Mouse (Mus musculus) forebrain, embryonic 12.5 days (tissue): ENCODE results near the gene Ppm1m. TPM values are rescaled to one million over a fixed set of nuclear protein-coding genes. Genes with fewer than 3 reads are reported as not detected.

ENCODE experiments used
- ATAC-seq: fragments of 200-750 bp; cut with Nextera tagmentation; 2 replicates; pipeline ENCODE4 v1.8.0; 2017; ENCODE audit warnings: moderate TSS enrichment; ENCODE audit not compliant: low FRiP score
- H3K27ac ChIP-seq: fragments of 300-500 bp; sonication (generic); 2 replicates; pipeline ENCODE4 v1.5.1; 2016; ENCODE audit warnings: mild to moderate bottlenecking
- H3K27me3 ChIP-seq: fragments of 300-500 bp; sonication (generic); 2 replicates; pipeline ENCODE4 v1.6.1; 2016; ENCODE audit warnings: mild to moderate bottlenecking
- H3K36me3 ChIP-seq: fragments of 300-500 bp; sonication (generic); replicated peaks from 2 replicates; pipeline ENCODE4 v1.6.1; 2016; ENCODE audit warnings: mild to moderate bottlenecking
- H3K4me1 ChIP-seq: fragments of 300-500 bp; sonication (generic); 2 replicates; pipeline ENCODE4 v1.6.1; 2016
- H3K4me2 ChIP-seq: fragments of 300-500 bp; sonication (generic); 2 replicates; pipeline ENCODE4 v1.6.1; 2016; ENCODE audit warnings: mild to moderate bottlenecking, moderate library complexity
- H3K4me3 ChIP-seq: fragments of 300-500 bp; sonication (generic); replicated peaks from 2 replicates; pipeline ENCODE4 v1.5.1; 2016; ENCODE audit warnings: mild to moderate bottlenecking
- H3K9ac ChIP-seq: fragments of 300-500 bp; sonication (generic); 2 replicates; pipeline ENCODE4 v1.6.1; 2016; ENCODE audit warnings: mild to moderate bottlenecking
- H3K9me3 ChIP-seq: fragments of 300-500 bp; sonication (generic); 2 replicates; pipeline ENCODE4 v1.6.1; 2016
- WGBS: fragments of 180-500 bp; shearing (Covaris S2); methylation state at CpG from one replicate; pipeline ENCODE4 v1.1.7; 2016; 5-methylcytosine and 5-hydroxymethylcytosine counted together
- polyA plus RNA-seq: library from polyadenylated mRNA; unstranded; fragments of >200 nt; fragmentation: Nextera tagmentation; extraction: Ambion mirVana; gene quantifications from 2 replicates; pipeline ENCODE4 v1.2.1, GENCODE M21; 2016

The Ppm1m gene
- polyA plus RNA-seq, 1 experiment from 2014 or later, result 33.3 TPM

DNA sequence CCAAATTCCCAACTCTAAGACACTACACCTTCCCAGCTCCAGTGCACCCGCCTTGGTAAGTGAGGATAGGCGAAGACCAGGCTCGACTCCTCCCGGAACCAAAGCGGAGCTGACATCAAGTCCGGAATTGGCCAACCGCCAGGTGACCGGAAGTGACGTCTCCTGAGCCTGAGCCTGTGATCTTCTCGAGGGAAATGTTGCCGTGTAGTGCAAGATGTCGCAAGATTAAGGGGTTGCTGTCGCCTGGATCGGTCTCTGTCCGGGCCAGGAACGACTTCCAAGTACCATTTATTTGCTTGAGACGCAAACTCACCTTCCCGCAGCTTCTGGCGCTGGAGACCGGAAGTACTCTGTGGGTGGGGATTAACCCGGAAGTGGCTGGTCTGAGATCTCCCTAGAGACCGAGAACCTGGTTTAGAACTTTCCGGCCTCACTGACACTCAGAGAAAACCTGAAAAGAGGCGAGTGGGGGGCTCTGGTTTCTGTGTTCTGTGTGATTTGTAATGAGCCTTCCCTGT lies 39.7 kb downstream of the Ppm1m start:
- Histone ChIP-seq H3K4me2 (peak overlapping the region; percentile 57), H3K27ac (peak overlapping the region; percentile 94), H3K36me3 (no peaks in the 10 kb centered on the region), H3K4me3 (peak overlapping the region; percentile 52), H3K4me1 (peaks cover 31% of the 10 kb centered on the region), H3K9me3 (no peaks in the 10 kb centered on the region), H3K9ac (peak overlapping the region; percentile 53), H3K27me3 (peaks cover 12% of the 10 kb centered on the region)
- WGBS, result 5% methylated on average over 24 of the region's 24 CpGs
- ATAC-seq, result peak; percentile 72

DNA sequence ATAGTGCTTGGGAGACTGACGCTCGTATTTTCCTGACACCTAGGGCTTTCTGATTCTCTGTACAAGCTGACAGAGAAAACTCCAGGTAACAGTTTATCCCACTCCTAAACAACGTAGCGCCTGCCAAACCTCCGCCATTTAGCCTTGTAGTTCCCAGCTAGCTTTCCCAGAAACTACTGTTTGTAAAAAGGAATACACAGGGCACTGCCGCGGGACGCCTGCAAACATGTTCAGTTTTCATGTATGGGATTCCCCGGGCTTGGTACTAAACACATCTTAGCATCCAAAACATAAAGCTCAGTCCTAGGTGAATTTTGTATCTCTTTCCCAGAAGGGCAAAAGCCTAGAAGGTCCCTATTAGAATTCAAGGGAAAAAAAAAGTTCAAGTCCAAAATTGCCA lies 40.3 kb downstream of the Ppm1m start:
- ATAC-seq, result no peak
- H3K9ac ChIP-seq, result no peak overlapping the region
- WGBS, result 84% methylated on average over 9 of the region's 9 CpGs
- H3K27me3 ChIP-seq, result peaks cover 12% of the 10 kb centered on the region
- H3K9me3 ChIP-seq, result no peaks in the 10 kb centered on the region
- peaks cover 34% of the 10 kb centered on the region for H3K4me1 ChIP-seq
- H3K36me3 ChIP-seq, result 0 out of 2 replicates have a peak, but pooled peaks cover under 1% of the 10 kb centered on the region
- H3K4me2 ChIP-seq, result peak overlapping the region; percentile 57
- no peak overlapping the region for H3K4me3 ChIP-seq
- no peak overlapping the region for H3K27ac ChIP-seq

DNA sequence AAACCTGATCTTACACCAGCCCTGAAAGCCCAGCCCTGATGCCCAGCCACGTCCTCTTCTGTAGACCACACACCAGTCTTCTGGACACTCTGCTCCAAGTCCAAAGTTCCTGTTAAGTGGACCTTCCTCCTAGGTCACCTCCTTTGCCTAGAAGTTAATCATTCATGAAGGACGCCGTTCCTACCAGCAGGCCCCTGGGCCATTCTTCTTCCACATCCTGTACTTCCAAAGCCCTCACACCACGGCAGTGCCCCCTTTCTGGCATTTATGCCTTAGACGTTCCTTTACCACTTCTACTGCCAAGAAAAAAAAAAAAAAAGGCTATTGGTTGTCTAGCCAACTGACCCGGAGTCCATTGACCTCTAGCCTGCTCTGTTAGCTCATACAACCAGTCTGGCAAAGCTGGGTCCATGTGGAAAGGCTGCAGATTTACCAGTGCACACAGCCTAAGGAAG lies 41.5 kb downstream of the Ppm1m start, which contains the start of gene Glyctk:
TSS of gene Glyctk (minus strand) at position 102 of the 455 bp plus-strand sequence.
- H3K4me2 ChIP-seq, result no peak within 1 kb of the TSS
- peaks cover 12% of the 10 kb centered on the region for H3K27me3 ChIP-seq
- no peaks in the 10 kb centered on the region for H3K9me3 ChIP-seq
- H3K4me3 ChIP-seq, result no peak within 1 kb of the TSS
- ATAC-seq, result no peak
- 0 out of 2 replicates have a peak within 1 kb of the TSS, but pooled peaks have one; percentile 5 for H3K27ac ChIP-seq
- peaks cover 11% of the 10 kb centered on the region; the same call in 1 of the 2 replicates for H3K36me3 ChIP-seq
- peaks cover 37% of the 10 kb centered on the region for H3K4me1 ChIP-seq
- H3K9ac ChIP-seq, result peak within 1 kb of the TSS; percentile 13; the same call in 1 of the 2 replicates
- WGBS, result 85% methylated on average over 6 of the region's 6 CpGs

DNA sequence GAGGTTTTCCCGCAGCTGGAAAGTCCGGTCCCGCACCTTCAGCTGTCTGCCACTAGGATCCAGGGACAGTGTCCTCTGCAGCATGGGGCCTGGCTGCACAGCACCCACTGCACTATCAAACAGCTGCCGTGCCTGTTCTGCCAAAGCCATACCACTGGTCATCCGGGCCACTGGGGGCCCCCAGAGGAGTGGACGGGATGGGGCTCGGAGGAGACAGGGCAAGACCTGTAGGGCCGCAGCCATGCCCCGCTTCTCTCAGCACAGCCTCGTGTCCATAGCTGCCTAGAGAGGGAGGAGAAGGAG lies 42.0 kb downstream of the Ppm1m start:
- Histone ChIP-seq H3K9ac (peak overlapping the region; percentile 13; the same call in 1 of the 2 replicates), H3K27ac (no peak overlapping the region), H3K9me3 (no peaks in the 10 kb centered on the region), H3K4me2 (no peak overlapping the region), H3K36me3 (peaks cover 16% of the 10 kb centered on the region), H3K4me1 (peaks cover 37% of the 10 kb centered on the region), H3K4me3 (no peak overlapping the region), H3K27me3 (peaks cover 12% of the 10 kb centered on the region)
- no peak for ATAC-seq
- WGBS, result 85% methylated on average over 10 of the region's 10 CpGs

DNA sequence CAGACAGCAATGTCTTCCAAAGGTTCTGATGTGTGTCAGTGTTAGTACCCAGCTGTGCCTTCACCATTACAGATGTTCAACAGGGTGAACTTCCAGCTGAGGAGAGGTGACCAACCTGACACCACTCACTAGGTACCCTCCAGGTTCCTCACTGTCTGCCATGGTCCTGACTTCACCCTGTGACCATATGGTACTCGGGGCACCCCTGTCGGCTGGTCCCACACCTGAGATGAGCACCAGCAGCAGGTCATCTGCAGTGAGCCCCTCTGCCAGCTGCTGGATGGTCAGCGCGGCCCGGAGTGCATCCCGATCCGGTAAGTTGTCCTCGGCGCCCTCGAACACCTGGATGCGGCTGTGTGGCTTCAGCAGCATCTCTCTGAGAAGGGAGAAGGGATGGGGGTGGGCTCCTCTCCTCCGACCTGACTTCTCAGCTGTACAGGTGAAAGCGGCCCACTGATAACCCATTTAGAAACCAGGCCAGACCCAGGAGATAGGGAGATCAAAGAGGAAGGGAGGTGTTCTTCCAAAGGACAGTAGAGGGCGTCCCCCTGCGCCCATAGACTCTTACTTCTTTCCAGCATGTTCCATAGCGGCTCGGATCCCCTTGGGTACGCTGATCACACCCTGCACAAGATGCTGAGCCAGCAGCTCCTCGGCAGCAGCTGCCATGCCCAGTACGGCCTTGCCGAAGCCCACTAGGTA lies 42.5 kb downstream of the Ppm1m start:
- peak; percentile 12; the same call in 1 of the 2 replicates for ATAC-seq
- H3K9ac ChIP-seq, result peak overlapping the region; percentile 13; the same call in 1 of the 2 replicates
- 78% methylated on average over 21 of the region's 21 CpGs for WGBS

DNA sequence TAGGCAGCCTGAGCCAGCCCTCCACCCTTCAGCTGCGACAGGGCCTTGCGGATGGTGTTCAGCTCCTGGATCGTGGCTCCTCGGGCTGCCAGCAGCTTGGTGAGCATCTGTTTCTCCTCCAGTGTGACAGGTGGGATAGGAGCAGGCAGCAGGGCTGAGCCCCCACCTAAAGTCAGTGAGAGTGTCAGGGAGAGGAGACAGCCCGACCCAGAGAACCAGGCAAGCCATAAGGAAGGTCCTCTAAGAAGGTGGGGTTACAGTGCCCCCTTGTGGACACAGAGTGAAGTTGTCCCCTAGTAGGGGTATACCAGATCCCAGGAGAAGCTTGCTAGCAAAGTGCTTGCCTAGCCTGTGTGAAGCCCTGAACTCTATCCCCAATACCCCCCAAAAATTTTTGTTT lies 43.1 kb downstream of the Ppm1m start:
- Histone ChIP-seq H3K4me3 (no peak overlapping the region), H3K36me3 (peaks cover 25% of the 10 kb centered on the region), H3K9me3 (no peaks in the 10 kb centered on the region), H3K27ac (peak overlapping the region; percentile 79; the same call in 1 of the 2 replicates), H3K4me1 (peaks cover 42% of the 10 kb centered on the region), H3K4me2 (no peak overlapping the region), H3K27me3 (peaks cover 6% of the 10 kb centered on the region; the same call in 1 of the 2 replicates), H3K9ac (no peak overlapping the region)
- WGBS, result 54% methylated on average over 5 of the region's 5 CpGs
- peak; percentile 65 for ATAC-seq

More for the DNA sequence above, 42.5 kb downstream of the Ppm1m start:
- Histone ChIP-seq H3K4me2 (no peak overlapping the region), H3K4me3 (no peak overlapping the region), H3K36me3 (peaks cover 21% of the 10 kb centered on the region), H3K9me3 (no peaks in the 10 kb centered on the region), H3K27me3 (peaks cover 12% of the 10 kb centered on the region), H3K27ac (0 out of 2 replicates have a peak overlapping the region, but pooled peaks have one; percentile 5), H3K4me1 (peaks cover 39% of the 10 kb centered on the region)

DNA sequence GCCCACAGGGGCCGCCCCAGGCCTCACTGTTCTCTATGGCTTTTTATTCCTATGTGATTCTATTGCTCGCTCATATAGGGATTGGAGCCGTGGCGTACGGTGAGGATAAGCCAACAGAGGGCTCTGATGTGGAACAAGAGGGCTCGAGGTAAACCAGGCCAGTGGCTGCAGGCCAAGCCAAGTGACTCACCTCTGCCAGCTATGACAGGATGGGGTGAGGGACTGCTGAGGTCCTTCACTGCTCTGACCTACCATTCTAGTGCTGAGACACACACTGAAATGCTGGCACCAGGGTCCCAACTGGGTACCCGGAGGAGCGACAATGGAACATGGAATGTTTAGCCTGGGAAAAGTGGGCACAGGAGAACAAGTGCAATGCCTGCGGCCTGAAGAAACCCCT lies 45.4 kb downstream of the Ppm1m start:
- H3K27ac ChIP-seq, result peak overlapping the region; percentile 48
- H3K9me3 ChIP-seq, result no peaks in the 10 kb centered on the region
- no peak overlapping the region for H3K9ac ChIP-seq
- H3K4me3 ChIP-seq, result no peak overlapping the region
- 90% methylated on average over 9 of the region's 9 CpGs for WGBS
- peaks cover 55% of the 10 kb centered on the region for H3K4me1 ChIP-seq
- peaks cover 32% of the 10 kb centered on the region for H3K36me3 ChIP-seq
- H3K4me2 ChIP-seq, result no peak overlapping the region
- no peak for ATAC-seq
- peaks cover 15% of the 10 kb centered on the region; the same call in 1 of the 2 replicates for H3K27me3 ChIP-seq

DNA sequence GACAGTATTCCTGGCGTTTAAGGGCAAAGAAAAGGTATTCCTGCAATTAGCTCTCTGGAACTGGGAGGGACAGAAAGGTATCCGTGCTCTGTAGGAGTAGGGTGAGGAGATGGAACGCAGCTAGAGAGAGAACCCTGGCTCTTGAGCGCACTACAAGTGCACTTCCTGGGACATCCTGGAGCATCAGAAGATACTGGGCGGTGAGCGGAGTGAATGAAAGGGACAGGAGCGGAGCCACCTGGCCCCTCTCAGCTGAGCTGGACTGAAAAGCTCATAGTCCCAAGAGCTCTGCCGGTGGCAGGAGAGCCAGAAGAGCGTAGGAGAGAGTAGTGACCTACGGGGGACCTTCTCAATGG lies 50.2 kb downstream of the Ppm1m start:
- Histone ChIP-seq H3K4me1 (peaks cover 45% of the 10 kb centered on the region), H3K27ac (peak overlapping the region; percentile 89), H3K36me3 (peaks cover 32% of the 10 kb centered on the region), H3K4me2 (peak overlapping the region; percentile 69), H3K9ac (peak overlapping the region; percentile 90), H3K27me3 (peaks cover 44% of the 10 kb centered on the region), H3K4me3 (peak overlapping the region; percentile 71), H3K9me3 (no peaks in the 10 kb centered on the region)
- ATAC-seq, result no peak
- 5% methylated on average over 10 of the region's 10 CpGs for WGBS

DNA sequence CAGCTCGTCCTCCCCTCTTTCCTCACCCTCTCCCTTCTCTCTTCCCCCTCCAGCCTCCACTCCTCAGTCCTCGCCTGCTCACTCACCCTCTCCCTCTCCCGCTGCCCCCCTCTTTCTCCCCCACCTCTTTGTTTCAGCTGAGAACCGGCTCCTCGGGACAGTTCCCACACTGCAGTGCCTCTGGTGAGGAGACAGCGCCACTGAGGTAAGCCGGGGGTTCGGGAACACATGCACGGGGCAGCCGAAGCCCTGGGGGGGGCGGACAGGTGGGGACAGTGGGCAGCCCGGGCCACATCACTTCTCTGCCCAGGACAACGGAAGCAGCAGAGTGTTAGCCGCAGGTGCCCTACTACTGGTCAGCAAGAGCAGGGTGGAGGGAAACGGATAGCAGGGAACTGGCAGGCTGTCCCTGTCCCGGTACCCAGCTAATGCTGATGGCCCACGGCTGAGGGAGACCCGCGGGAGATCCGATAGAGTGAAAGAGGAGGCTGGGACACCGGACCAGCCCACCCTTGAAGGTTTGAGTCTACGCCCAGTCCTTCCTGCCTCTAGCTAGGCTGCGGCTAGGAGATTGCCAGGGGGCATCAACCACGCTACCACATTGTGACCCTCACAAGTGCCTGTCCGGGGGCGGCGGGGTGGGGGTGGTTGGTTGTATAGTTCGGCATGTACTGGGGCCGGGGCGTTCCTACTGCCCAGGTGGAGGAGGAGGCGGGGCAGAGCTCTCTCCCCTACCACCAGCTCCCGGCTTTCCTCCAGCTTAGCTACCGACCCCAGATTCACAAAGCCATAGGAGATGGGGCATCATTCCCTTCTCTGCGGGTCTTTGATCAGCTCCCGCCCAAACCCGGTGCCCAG lies 50.8 kb downstream of the Ppm1m start:
- peak; percentile 85 for ATAC-seq
- Histone ChIP-seq H3K4me1 (peaks cover 50% of the 10 kb centered on the region), H3K9ac (peak overlapping the region; percentile 90), H3K4me2 (peak overlapping the region; percentile 69), H3K36me3 (peaks cover 27% of the 10 kb centered on the region), H3K9me3 (no peaks in the 10 kb centered on the region), H3K27me3 (peaks cover 49% of the 10 kb centered on the region), H3K4me3 (peak overlapping the region; percentile 71), H3K27ac (peak overlapping the region; percentile 89)
- WGBS, result under 1% methylated on average over 36 of the region's 36 CpGs

DNA sequence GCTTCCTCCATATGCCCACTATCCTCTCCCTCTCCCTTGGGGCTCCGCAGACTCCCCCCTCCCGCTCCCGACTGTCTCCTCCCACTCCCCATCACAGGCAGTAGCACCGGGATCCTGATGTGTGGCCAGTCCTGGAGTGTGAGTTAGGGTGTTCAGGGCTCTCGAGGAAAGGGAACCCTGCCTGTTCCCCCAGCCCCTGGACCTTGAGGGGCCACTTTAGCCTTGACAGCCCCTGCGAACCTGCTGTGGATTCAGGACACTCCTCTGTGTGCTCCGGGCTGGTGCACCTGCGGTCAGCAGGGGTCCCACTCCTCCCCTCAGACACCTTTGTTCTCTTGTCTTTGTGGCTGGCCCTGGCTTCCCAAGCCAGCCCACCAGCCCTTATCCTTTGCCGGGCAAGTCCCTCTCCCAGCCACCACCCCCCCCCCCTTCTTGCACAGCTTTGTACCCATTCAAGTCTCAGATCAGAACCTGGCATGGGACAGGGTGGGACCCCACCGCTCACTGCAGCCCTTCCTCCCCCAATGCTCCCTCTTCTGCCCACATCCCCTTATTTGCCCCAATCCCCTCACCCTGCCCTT lies 51.6 kb downstream of the Ppm1m start:
- Histone ChIP-seq H3K4me1 (peaks cover 48% of the 10 kb centered on the region), H3K4me3 (peak overlapping the region; percentile 71), H3K9me3 (no peaks in the 10 kb centered on the region), H3K9ac (peak overlapping the region; percentile 90), H3K27ac (peak overlapping the region; percentile 89), H3K4me2 (peak overlapping the region; percentile 69), H3K36me3 (peaks cover 20% of the 10 kb centered on the region), H3K27me3 (peaks cover 52% of the 10 kb centered on the region)
- WGBS, result 3% methylated on average over 10 of the region's 10 CpGs
- ATAC-seq, result peak; percentile 50

DNA sequence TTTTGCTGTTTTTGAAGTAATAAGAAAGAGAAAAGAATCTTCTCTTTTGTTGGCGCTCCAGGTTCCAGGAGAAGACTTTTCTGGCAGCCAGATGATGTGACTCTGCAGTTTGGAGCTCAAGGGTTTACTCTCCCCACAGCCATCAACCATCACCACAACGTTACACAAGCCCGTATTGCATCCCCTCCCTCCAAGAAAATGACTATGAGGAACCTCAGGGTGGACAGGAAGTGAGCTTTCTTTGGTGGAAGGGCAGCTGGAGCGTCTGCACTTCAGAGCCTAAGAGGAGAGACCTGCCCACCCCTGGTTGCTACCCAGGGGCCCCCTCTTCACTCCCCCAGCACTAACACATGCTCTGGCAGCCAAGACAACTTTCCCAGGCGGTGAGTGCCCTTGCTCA lies 52.3 kb downstream of the Ppm1m start:
- WGBS, result 31% methylated on average over 5 of the region's 5 CpGs

DNA sequence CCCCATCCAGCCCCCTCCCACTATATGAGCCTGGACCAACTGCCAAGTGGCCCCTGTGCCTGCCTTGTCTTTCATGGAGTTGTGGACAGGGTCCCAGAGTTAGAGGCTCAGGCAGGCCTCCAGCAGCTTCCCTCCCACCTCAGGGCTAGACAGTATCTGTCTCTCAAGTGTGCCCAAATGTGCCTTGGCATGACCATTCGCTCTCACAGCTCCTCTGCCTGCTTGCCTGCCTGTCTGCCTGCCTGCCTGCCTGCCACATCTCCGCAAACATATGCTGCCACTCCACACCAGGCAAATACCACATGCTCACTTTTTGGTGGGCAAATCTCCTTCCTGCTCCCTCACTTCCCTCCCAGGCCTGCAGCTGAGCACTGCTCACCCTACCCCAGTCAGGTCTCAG lies 54.0 kb downstream of the Ppm1m start:
- 86% methylated on average over 2 of the region's 2 CpGs for WGBS
- H3K27ac ChIP-seq, result no peak overlapping the region
- H3K27me3 ChIP-seq, result peaks cover 74% of the 10 kb centered on the region
- H3K9me3 ChIP-seq, result no peaks in the 10 kb centered on the region
- H3K4me1 ChIP-seq, result peaks cover 45% of the 10 kb centered on the region
- H3K4me3 ChIP-seq, result no peak overlapping the region
- ATAC-seq, result no peak
- no peaks in the 10 kb centered on the region for H3K36me3 ChIP-seq
- H3K4me2 ChIP-seq, result no peak overlapping the region
- H3K9ac ChIP-seq, result no peak overlapping the region

More for the DNA sequence above, 52.3 kb downstream of the Ppm1m start:
- Histone ChIP-seq H3K27ac (peak overlapping the region; percentile 89), H3K4me1 (peaks cover 47% of the 10 kb centered on the region), H3K4me3 (peak overlapping the region; percentile 71), H3K9me3 (no peaks in the 10 kb centered on the region), H3K27me3 (peaks cover 57% of the 10 kb centered on the region), H3K9ac (peak overlapping the region; percentile 90), H3K36me3 (peaks cover 14% of the 10 kb centered on the region), H3K4me2 (peak overlapping the region; percentile 69)
- ATAC-seq, result no peak
